Mouse (Mus musculus): ENCODE measurements around the gene Pck2. TPM values are rescaled to one million over a fixed set of nuclear protein-coding genes. Genes with fewer than 3 reads are reported as not detected.

The Pck2 gene
- total RNA-seq, 2 experiments from 2014 or later, result 29.4 to 39.9 TPM

DNA sequence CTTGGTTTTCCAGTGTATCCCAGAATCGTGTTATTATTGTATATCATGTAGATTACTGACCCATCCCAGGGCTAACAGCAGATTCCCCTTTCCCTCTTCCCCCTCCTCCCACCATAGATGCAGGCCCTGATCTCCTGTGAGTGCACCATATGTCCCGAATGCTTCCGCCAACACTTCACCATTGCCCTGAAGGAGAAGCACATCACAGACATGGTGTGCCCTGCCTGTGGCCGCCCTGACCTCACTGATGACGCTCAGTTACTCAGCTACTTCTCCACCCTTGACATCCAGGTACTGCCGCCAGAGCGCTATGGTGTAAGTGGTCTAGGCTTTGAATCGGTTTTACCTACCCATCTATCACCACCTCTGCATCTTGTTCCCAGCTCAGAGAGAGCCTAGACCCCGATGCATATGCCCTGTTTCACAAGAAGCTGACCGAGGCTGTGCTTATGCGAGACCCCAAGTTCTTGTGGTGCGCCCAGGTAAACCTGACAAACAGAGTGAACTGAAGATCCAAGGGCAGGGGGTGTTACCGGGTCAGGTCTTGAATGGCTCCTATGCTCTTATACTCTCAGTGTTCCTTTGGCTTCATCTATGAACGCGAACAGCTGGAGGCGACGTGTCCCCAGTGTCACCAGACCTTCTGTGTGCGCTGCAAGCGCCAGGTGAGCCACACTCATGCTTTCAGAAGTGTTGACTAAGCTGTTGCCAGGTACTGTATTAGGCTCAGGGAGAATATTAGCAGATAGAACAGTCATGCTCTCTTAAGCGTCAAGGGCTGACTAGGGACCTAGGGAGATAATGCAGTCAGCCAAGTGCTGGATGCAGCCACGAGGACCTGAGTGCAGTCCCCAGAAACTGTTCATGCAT lies 58.7 kb downstream of the Pck2 start:
- no peak for DNase-seq

Other genes starting within 250 kb of the Pck2 start
- gene Dhrs4, start 61.5 kb upstream of the Pck2 start, total RNA-seq (2021), result 10 to 100 TPM; 90.2 to 91.6 TPM
- 1 to 10 TPM; 3.6 to 4.6 TPM for gene Carmil3, start 49.6 kb upstream of the Pck2 start, total RNA-seq (2021)
- gene Cpne6, start 29.8 kb upstream of the Pck2 start, total RNA-seq (2021), result not detected
- gene Nrl, start 15.3 kb upstream of the Pck2 start, total RNA-seq (2021), result not detected
- gene Dcaf11, start 19.7 kb downstream of the Pck2 start, total RNA-seq (2021), result 100 to 1,000 TPM; 110 to 139 TPM
- 1 to 10 TPM in 1 of 2 experiments, not detected in 1; 1.0 TPM for gene A730061H03Rik, start 20.1 kb downstream of the Pck2 start, total RNA-seq (2021)
- gene Fitm1, start 35.4 kb downstream of the Pck2 start, total RNA-seq (2021), result 1 to 10 TPM in 1 of 2 experiments, under 1 TPM in 1; 0.63 to 1.5 TPM
- 100 to 1,000 TPM; 203 to 361 TPM for gene Psme1, start 37.9 kb downstream of the Pck2 start, total RNA-seq (2021)
- 10 to 100 TPM; 28.0 to 45.9 TPM for gene Emc9, start 45.0 kb downstream of the Pck2 start, total RNA-seq (2021)
- 100 to 1,000 TPM; 311 to 396 TPM for gene Psme2, start 50.8 kb downstream of the Pck2 start, total RNA-seq (2021)
- 10 to 100 TPM; 33.7 to 33.9 TPM for gene Rnf31, start 51.4 kb downstream of the Pck2 start, total RNA-seq (2021)
- 10 to 100 TPM; 30.3 to 30.6 TPM for gene Irf9, start 63.3 kb downstream of the Pck2 start, total RNA-seq (2021)
- gene Rec8, start 77.8 kb downstream of the Pck2 start, total RNA-seq (2021), result 1 to 10 TPM; 5.8 to 6.6 TPM
- 100 to 1,000 TPM; 112 to 157 TPM for gene Ipo4, start 95.7 kb downstream of the Pck2 start, total RNA-seq (2021)
- gene Gm49378, start 97.6 kb downstream of the Pck2 start, total RNA-seq (2021), result not detected
- 10 to 100 TPM; 83.2 to 98.1 TPM for gene Tm9sf1, start 103.5 kb downstream of the Pck2 start, total RNA-seq (2021)
- gene Tssk4, start 109.9 kb downstream of the Pck2 start, total RNA-seq (2021), result 1 to 10 TPM; 1.6 to 1.7 TPM
- gene Mdp1, start 120.2 kb downstream of the Pck2 start, total RNA-seq (2021), result 10 to 100 TPM; 43.6 to 76.9 TPM
- gene Gmpr2, start 131.7 kb downstream of the Pck2 start, total RNA-seq (2021), result 10 to 100 TPM; 26.6 to 28.9 TPM
- gene Nedd8, start 131.9 kb downstream of the Pck2 start, total RNA-seq (2021), result 100 to 1,000 TPM; 335 to 393 TPM
- gene Tinf2, start 141.6 kb downstream of the Pck2 start, total RNA-seq (2021), result 10 to 100 TPM; 30.8 to 35.6 TPM
- gene Tgm1, start 173.7 kb downstream of the Pck2 start, total RNA-seq (2021), result under 1 TPM; 0.26 TPM
- 10 to 100 TPM; 17.2 to 25.1 TPM for gene Rabggta, start 182.0 kb downstream of the Pck2 start, total RNA-seq (2021)
- gene Dhrs1, start 205.4 kb downstream of the Pck2 start, total RNA-seq (2021), result 10 to 100 TPM; 72.7 to 73.2 TPM
- gene Nop9, start 205.4 kb downstream of the Pck2 start, total RNA-seq (2021), result 10 to 100 TPM; 17.3 to 20.7 TPM
- gene Cideb, start 218.2 kb downstream of the Pck2 start, total RNA-seq (2021), result 1 to 10 TPM in 1 of 2 experiments, under 1 TPM in 1; 0.93 to 1.3 TPM
- gene Ltb4r2, start 221.2 kb downstream of the Pck2 start, total RNA-seq (2021), result not detected
- gene Ltb4r1, start 225.7 kb downstream of the Pck2 start, total RNA-seq (2021), result under 1 TPM; 0.66 to 0.79 TPM
- gene Adcy4, start 243.8 kb downstream of the Pck2 start, total RNA-seq (2021), result 10 to 100 TPM in 1 of 2 experiments, 1 to 10 TPM in 1; 6.7 to 13.8 TPM
- 1 to 10 TPM; 4.5 to 5.3 TPM for gene Ripk3, start 248.6 kb downstream of the Pck2 start, total RNA-seq (2021)